ENCODE assay signal across 9 mouse cellular contexts in genomic region chr3:87996971-87997614, GRCm38 (mm10). TPM values are rescaled to one million over a fixed set of nuclear protein-coding genes. Genes with fewer than 3 reads are reported as not detected.
DNase-seq lines count a peak whose midpoint lies in the region; ATAC-seq and TF ChIP-seq lines count a peak whose summit lies in the region.
"Had no signal": no experiment of that assay in that cellular context is flagged by ENCODE, and none has a peak within 500 bp of the region (broad histone marks: within the 10 kb centered on the region; RNA-seq: fewer than 3 reads in every experiment).

No protein-coding gene starts in this region.

- H3K27me3 ChIP-seq in heart, embryonic 14.5 days (ENCODE audit: control insufficient read depth, insufficient read depth, low read length) = peaks cover 100% of the 10 kb centered on the region
- peaks cover 97% of the 10 kb centered on the region for H3K27me3 ChIP-seq in limb, embryonic 14.5 days (ENCODE audit: control insufficient read depth, insufficient read depth, low read length)
- H3K27me3 ChIP-seq in myocyte (ENCODE audit: control insufficient read depth, insufficient read depth, insufficient read length) = peaks cover 74% of the 10 kb centered on the region

- H3K79me2 ChIP-seq in myocyte (ENCODE audit: control insufficient read depth, insufficient read depth) = no peaks in the 10 kb centered on the region

- peak overlapping the region; percentile 65 for H3K4me2 ChIP-seq in heart, embryonic 14.5 days (ENCODE audit: low read length)
- peak overlapping the region; percentile 43 for H3K4me2 ChIP-seq in limb, embryonic 14.5 days (replicated peaks; ENCODE audit: low read depth, low read length, severe bottlenecking)
- H3K4me2 ChIP-seq in myocyte (ENCODE audit: low read depth) = no peak overlapping the region

- H3K4me1 ChIP-seq in heart, embryonic 14.5 days (ENCODE audit: control insufficient read depth in 2 of 2, insufficient read depth in 2 of 2, low read length in 2 of 2) = peaks cover 3 to 22% of the 10 kb centered on the region in 2 experiments; a peak in 3 of 4 replicates
- H3K4me1 ChIP-seq in limb, embryonic 14.5 days (ENCODE audit: control insufficient read depth, insufficient read depth, low read length) = peaks cover 8% of the 10 kb centered on the region; the same call in 1 of the 2 replicates

- H3K9ac ChIP-seq in heart, embryonic 14.5 days (ENCODE audit: low read length) = peak overlapping the region; percentile 58; the same call in 1 of the 2 replicates
- no peak overlapping the region for H3K9ac ChIP-seq in limb, embryonic 14.5 days (ENCODE audit: low read depth, low read length, severe bottlenecking)

- H3K36me3 ChIP-seq in heart, embryonic 14.5 days (ENCODE audit: control insufficient read depth, insufficient read depth, low read length) = no peaks in the 10 kb centered on the region
- H3K36me3 ChIP-seq in limb, embryonic 14.5 days (ENCODE audit: control insufficient read depth, insufficient read depth, low read length) = no peaks in the 10 kb centered on the region
- no peaks in the 10 kb centered on the region for H3K36me3 ChIP-seq in myocyte (ENCODE audit: control insufficient read depth, insufficient read depth)

- no peak overlapping the region for H3K27ac ChIP-seq in heart, embryonic 14.5 days (replicated peaks in 1 of 2; ENCODE audit: control insufficient read depth in 1 of 2, insufficient read depth in 1 of 2, low read depth in 2 of 2, low read length in 2 of 2)
- no peak overlapping the region for H3K27ac ChIP-seq in limb, embryonic 14.5 days (replicated peaks; ENCODE audit: low read depth, low read length)

- H3K9me3 ChIP-seq in heart, embryonic 14.5 days (ENCODE audit: control insufficient read depth, low read length) = no peaks in the 10 kb centered on the region
- H3K9me3 ChIP-seq in limb, embryonic 14.5 days (ENCODE audit: control insufficient read depth, low read length) = no peaks in the 10 kb centered on the region

- no peak for TF ChIP-seq POLR2A in limb, embryonic 14.5 days (IDR thresholded peaks at IDR 0.05; ENCODE audit: borderline replicate concordance, extremely low read depth, insufficient read depth, insufficient read length)
- no peak for TF ChIP-seq POLR2A in myocyte (IDR thresholded peaks at IDR 0.05; ENCODE audit: insufficient read length, low read depth)

- H3ac ChIP-seq in myocyte (ENCODE audit: control insufficient read depth, insufficient read length) = no peak overlapping the region

- 2% methylated on average over 41 of the region's 49 CpGs for WGBS in heart, embryonic 14.5 days
- WGBS in limb, embryonic 14.5 days = 2% methylated on average over 48 of the region's 49 CpGs

- DNase-seq in cerebellum, postnatal 25 days = peak; percentile 33 to 51
- no peak for DNase-seq in cerebellum, adult 11 months
- peak; percentile 56 for DNase-seq in NIH3T3 (ENCODE audit: low read depth)
- no peak for DNase-seq in limb, embryonic 14.5 days (ENCODE audit: low spot score)
- no peak for DNase-seq in gastrocnemius, adult 18-20 months (ENCODE audit: low spot score)
- no peak for DNase-seq in thymus, postnatal 10 days (ENCODE audit: low spot score in 2 of 2)

- H3K4me3 ChIP-seq in heart, embryonic 14.5 days (ENCODE audit: control insufficient read depth in 1 of 2, insufficient read depth in 1 of 2, low read depth in 1 of 2, low read length in 2 of 2) = peak overlapping the region; percentile 21 to 40
- peak overlapping the region; percentile 31 for H3K4me3 ChIP-seq in limb, embryonic 14.5 days (replicated peaks; ENCODE audit: low read length)
- H3K4me3 ChIP-seq in myocyte = no peak overlapping the region

- ATAC-seq in heart, embryonic 14.5 days (ENCODE audit: insufficient number of reproducible peaks, insufficient read depth, low FRiP score, low read depth) = no peak
- ATAC-seq in limb, embryonic 14.5 days (ENCODE audit: low FRiP score, low read depth) = no peak

TF ChIP-seq in myocyte, 11 proteins besides CTCF, POLR2A, EP300 and RAD21:
- peak; percentile 65 for TF ChIP-seq REST (IDR thresholded peaks at IDR 0.05; ENCODE audit: insufficient read depth, insufficient read length)
- TF ChIP-seq MYOG (IDR thresholded peaks at IDR 0.05; ENCODE audit: control insufficient read depth in 1 of 3, insufficient read depth in 1 of 3, insufficient read length in 2 of 3, low read depth in 2 of 3) = peak in 1 of 3 experiments; percentile 7
- no peak for TF ChIP-seq TCF3 (IDR thresholded peaks at IDR 0.05; ENCODE audit: insufficient read length, low read depth)

RNA-seq across cellular contexts. Expression of gene Bcan, which starts 2.9 kb away (rescaled TPM):
- polyA plus RNA-seq in heart, embryonic 14.5 days (2014; fragmentation: Nextera tagmentation; extraction: Ambion mirVana) = 0.31 TPM in 1 of 2 replicates, not detected in the other
- 1.6 and 1.8 TPM in 2 replicates for polyA plus RNA-seq in limb, embryonic 14.5 days (2012; rRNA removed)
- 0.39 and 0.41 TPM in 2 replicates for polyA plus RNA-seq in limb, embryonic 14.5 days (2014; fragmentation: Nextera tagmentation; extraction: Ambion mirVana)
- 0.06 TPM for polyA plus RNA-seq in myocyte (2012; fragmentation: generic; extraction: Trizol)
- total RNA-seq in gastrocnemius, adult 18-20 months (2021) = not detected

RNA-seq across cellular contexts. Expression of gene Nes, which starts 26.2 kb away (rescaled TPM):
- 9.8 and 10.7 TPM in 2 replicates for polyA plus RNA-seq in heart, embryonic 14.5 days (2014; fragmentation: Nextera tagmentation; extraction: Ambion mirVana)
- 28.4 and 36.0 TPM in 2 replicates for polyA plus RNA-seq in limb, embryonic 14.5 days (2012; rRNA removed)
- polyA plus RNA-seq in limb, embryonic 14.5 days (2014; fragmentation: Nextera tagmentation; extraction: Ambion mirVana) = 24.5 and 28.7 TPM in 2 replicates
- polyA plus RNA-seq in myocyte (2012; fragmentation: generic; extraction: Trizol) = 268 TPM
- 10 to 100 TPM; 10.8 to 24.9 TPM for total RNA-seq in gastrocnemius, adult 18-20 months (2021)

RNA-seq across cellular contexts. Expression of gene Hapln2, which starts 30.3 kb away (rescaled TPM):
- polyA plus RNA-seq in heart, embryonic 14.5 days (2014; fragmentation: Nextera tagmentation; extraction: Ambion mirVana) = 0.58 TPM in 1 of 2 replicates, not detected in the other
- 0.29 and 0.63 TPM in 2 replicates for polyA plus RNA-seq in limb, embryonic 14.5 days (2012; rRNA removed)
- polyA plus RNA-seq in limb, embryonic 14.5 days (2014; fragmentation: Nextera tagmentation; extraction: Ambion mirVana) = 0.15 and 0.22 TPM in 2 replicates
- not detected for polyA plus RNA-seq in myocyte (2012; fragmentation: generic; extraction: Trizol)
- total RNA-seq in gastrocnemius, adult 18-20 months (2021) = not detected
- polyA plus RNA-seq: gonadal fat pad, adult 2 months had no signal

RNA-seq across cellular contexts. Expression of gene Gpatch4, which starts 45.8 kb away (rescaled TPM):
- 14.7 and 16.7 TPM in 2 replicates for polyA plus RNA-seq in heart, embryonic 14.5 days (2014; fragmentation: Nextera tagmentation; extraction: Ambion mirVana)
- 8.3 and 16.2 TPM in 2 replicates for polyA plus RNA-seq in limb, embryonic 14.5 days (2012; rRNA removed)
- polyA plus RNA-seq in limb, embryonic 14.5 days (2014; fragmentation: Nextera tagmentation; extraction: Ambion mirVana) = 29.7 and 30.2 TPM in 2 replicates
- polyA plus RNA-seq in myocyte (2012; fragmentation: generic; extraction: Trizol) = 11.7 TPM
- 10 to 100 TPM; 20.3 to 20.4 TPM for total RNA-seq in gastrocnemius, adult 18-20 months (2021)

RNA-seq across cellular contexts. Expression of gene Crabp2, which starts 48.6 kb away (rescaled TPM):
- polyA plus RNA-seq in heart, embryonic 14.5 days (2014; fragmentation: Nextera tagmentation; extraction: Ambion mirVana) = 1.6 and 2.4 TPM in 2 replicates
- 176 and 192 TPM in 2 replicates for polyA plus RNA-seq in limb, embryonic 14.5 days (2012; rRNA removed)
- polyA plus RNA-seq in limb, embryonic 14.5 days (2014; fragmentation: Nextera tagmentation; extraction: Ambion mirVana) = 267 and 331 TPM in 2 replicates
- polyA plus RNA-seq in myocyte (2012; fragmentation: generic; extraction: Trizol) = 67.6 TPM
- under 1 TPM in 1 of 2 experiments, not detected in 1; 0.57 TPM for total RNA-seq in gastrocnemius, adult 18-20 months (2021)

Comparison
In these comparisons a context has a peak if more than half of its experiments do, and no peak if none do; other contexts are left out.
1. DNase-seq: peak in cerebellum, postnatal 25 days (2 of 2) and NIH3T3 (single experiment); none in cerebellum, adult 11 months (single experiment), limb, embryonic 14.5 days (single experiment), gastrocnemius, adult 18-20 months (single experiment) and thymus, postnatal 10 days (0 of 2).